Mouse (Mus musculus): ENCODE results near the gene Col5a1. TPM values are rescaled to one million over a fixed set of nuclear protein-coding genes. Genes with fewer than 3 reads are reported as not detected.

The Col5a1 gene
- polyA plus RNA-seq, 1 experiment from 2014 or later: 12.2 TPM

GRCm38 (mm10) chr2:28075616-28076187, 189.5 kb downstream of the Col5a1 start:
- DNase-seq (ENCODE audit: low spot score): no peak

- DNase-seq (ENCODE audit: low spot score): no peak
Measured at GRCm38 (mm10) chr2:28084768-28085167, 198.5 kb downstream of the Col5a1 start, which contains the start of gene Fcnb. Fcnb (minus strand) TSS chr2:28084885.

- no peak for DNase-seq (ENCODE audit: low spot score)
Measured at GRCm38 (mm10) chr2:28086112-28086511, 199.9 kb downstream of the Col5a1 start.

- no peak for DNase-seq (ENCODE audit: low spot score)
Measured at GRCm38 (mm10) chr2:28089095-28089494, 202.9 kb downstream of the Col5a1 start.

Other genes starting within 250 kb of the Col5a1 start
- 5.1 and 5.5 TPM in 2 replicates for gene Rxra, start 210.0 kb upstream of the Col5a1 start, polyA plus RNA-seq (2015; fragmentation: Nextera tagmentation; extraction: Ambion mirVana)
- 0.23 and 0.24 TPM in 2 replicates for gene Fcnb, start 198.5 kb downstream of the Col5a1 start, polyA plus RNA-seq (2015; fragmentation: Nextera tagmentation; extraction: Ambion mirVana)